Mouse (Mus musculus) T-helper 17 cell (primary cell): ENCODE results near the gene Cdk6.
"Not testable (repeated sequence)": the region's sequence is repeated elsewhere in the genome, so short reads cannot be mapped to it uniquely, and the experiment has no call there.

Experiments used
- in situ Hi-C, 2 experiments: fragments of 300-600 bp; cut with MboI, MseI; formaldehyde crosslinking; loops; 1 replicate in 1 of 2; 2 replicates in 1 of 2; pipeline ENCODE4 v1.15.1; 2025; ENCODE audit warnings: high pct_unique_total_duplicates in 2 of 2

Gene Cdk6

DNA sequence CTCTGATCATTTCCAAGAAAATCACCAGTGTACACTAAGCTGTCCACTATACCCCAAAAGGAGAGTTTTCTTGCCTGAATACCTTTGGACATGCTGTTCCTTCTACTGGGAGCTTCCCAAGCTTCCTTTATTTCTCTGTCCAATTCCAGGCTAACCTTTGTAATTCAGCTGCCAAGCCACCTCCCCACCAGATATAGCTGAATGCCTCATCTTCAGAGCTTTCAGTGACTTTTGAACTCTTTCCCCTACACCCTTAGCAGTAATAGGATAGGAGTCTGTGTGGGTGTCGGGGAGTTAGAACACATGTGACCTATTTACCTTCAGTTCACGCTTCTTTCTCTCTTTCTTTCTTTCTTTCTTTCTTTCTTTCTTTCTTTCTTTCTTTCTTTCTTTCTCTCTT, 34.9 kb downstream of the Cdk6 start:
- in situ Hi-C loops = no loop called here

DNA sequence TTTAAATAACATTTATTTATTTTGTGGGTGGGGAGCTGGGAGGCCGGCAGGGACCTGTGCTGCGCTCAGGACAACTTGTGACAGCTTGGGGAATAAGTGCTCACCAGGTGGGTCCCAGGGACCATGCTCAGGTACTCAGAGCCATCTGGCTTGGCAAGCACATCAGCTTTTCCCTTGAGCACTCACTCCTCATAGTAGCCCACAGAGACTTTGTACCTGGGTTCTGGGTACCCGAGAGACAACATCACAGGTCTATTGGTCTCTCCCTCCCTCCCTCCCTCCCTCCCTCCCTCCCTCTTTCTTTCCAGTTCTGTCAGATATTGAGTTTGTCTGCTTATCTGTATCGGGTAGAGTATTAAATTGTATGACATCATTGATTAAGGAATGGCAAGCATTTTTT, 38.0 kb downstream of the Cdk6 start:
- in situ Hi-C loops = no loop called here

DNA sequence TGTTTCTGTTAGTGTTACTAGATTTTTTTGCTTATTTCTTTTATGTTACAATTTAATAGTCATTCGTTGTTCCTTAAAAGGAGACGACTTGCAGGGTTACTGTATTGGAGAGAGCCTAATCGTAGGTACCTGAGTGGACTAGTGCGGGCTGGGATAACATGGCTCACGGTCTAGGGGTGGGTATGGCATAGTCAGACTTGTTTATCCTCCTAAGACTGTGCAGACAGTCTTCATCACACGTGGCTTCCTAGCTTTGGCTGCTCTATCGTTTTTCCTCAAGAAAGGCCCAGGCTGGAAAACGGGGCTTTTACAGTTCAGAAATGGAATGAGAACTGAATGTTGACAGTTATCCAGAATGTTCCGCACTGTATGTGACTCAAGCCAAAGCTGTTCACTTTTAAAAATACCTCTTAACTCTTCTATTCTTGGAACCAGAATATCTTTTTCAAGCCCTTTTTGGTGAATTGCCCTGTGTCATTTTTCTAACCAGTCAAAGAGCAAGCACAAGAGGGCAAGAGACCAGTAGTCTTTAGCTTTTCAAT, 39.5 kb downstream of the Cdk6 start:
- in situ Hi-C loops = no loop called here

DNA sequence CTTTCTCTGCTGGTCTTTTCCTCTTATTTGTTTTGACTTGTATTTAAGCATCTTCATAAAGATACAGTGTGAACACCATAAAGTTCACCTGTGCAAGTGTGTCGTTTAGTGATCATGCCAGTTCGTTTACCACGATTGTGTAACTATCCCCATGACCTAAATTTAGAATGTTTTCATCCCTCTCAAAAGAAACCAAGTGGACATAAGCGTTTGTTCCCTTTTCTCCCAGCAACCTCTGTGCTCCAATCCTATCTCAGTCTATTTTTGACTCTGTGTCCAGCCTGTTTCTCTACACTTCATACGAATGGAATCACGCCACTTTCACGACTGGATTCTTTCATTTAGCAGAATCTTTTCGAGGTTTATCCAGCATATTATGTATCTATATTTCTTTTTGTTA, 40.5 kb downstream of the Cdk6 start:
- in situ Hi-C loops = no loop called here

DNA sequence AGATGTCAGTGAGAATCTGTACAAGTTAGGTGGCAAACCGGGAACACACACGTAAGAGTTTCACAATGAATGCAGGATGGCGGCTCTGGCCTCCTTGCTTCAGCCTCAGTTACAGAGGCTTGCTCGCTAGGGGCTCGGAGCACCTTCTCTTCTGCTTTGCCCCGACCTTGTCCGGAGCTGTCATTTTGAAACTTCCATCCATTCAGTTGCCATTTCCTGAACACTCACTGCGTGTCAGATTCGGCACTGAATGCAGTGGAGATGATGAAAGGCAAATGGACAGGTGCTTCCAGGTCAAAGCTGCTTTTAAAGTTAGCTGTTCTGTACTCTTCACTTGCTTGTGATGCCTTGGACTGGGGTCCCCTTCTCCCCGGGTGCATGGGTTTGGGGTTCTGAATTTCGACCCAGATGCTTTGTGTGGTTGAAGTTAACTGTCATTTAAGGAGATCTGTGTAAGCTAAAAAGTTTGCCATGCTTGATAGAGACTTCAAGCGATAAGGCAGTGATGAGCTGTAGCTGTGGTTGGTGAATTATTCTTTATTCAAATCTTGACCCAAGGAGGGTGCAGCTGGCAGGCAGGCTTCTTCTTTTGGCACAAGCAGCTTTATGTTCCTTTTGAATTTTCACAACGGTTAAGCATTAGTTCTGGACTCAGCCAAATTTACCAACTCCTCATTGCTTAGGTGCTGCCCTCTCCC, 41.2 kb downstream of the Cdk6 start:
- in situ Hi-C loops = no loop called here

DNA sequence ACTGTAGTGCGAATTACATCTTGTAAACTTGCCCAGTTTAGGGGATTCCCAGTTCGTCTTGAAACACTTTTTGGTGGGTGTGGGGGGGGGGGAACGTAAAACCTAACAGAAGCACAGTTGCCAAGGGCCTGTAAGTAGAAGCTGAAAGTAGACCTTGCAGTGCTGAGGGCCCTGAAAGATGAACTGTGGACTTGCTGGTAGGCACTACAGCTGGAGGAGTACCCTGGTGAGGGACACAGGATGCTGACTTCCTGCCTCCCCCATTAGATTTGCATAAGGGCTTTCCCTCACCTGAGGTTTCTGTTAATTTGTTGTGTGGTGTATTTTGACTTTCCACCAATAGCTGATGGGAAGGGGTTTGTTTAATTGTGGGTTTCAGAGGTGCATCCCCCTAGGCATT, 42.3 kb downstream of the Cdk6 start:
- in situ Hi-C loops = no loop called here

DNA sequence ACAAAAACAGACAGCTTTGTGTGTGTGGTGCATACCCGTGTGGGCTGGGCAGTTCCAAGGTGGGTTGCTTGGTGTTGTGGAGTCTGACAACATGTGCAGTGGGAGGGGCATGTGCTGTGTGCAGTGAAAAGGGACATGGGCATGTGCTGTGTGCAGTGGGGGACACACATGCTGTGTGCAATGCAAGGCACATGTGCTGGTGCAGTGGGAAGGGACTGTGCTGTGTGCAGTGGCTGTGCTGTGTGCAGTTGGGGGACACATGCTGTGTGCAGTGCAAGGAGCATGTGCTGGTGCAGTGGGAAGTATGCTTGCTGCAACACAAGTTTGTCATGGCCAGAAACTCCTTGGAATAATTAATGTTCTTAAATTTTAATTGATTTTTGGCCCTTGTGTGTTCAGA, 43.8 kb downstream of the Cdk6 start:
- in situ Hi-C loops = no loop called here

DNA sequence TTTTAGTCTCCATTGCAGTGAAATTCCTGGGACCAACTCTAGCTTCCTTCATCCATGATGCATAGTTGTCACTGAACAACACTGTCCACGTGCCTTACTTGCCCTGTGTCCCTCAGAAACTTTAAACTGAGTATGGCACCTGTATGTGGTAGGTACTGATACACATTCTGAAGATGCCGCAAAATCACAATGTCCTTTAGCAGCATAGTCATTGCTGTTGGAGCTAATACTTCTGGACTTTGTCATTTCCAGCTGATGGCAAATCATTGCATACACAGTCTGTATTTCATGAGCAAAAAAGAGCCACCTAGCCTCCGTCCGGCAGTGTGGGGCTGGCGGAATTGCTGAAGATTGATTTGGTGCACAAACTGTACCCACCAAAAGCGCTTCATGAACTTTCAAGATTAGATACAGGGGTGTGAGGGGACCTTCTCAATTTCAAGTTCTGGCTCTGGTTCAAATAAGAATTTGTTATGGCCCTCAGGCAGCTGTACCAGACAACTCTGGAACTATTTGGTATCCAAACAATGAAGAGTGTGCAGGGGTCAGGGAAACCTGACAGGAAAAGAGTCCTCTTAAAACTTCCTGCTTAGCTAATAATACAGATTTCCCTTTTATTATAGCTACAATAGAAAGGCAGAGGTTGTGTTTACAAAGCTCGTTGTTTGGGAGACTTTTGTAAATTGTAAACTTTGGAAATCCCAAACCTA, 44.9 kb downstream of the Cdk6 start:
- in situ Hi-C loops = no loop called here

DNA sequence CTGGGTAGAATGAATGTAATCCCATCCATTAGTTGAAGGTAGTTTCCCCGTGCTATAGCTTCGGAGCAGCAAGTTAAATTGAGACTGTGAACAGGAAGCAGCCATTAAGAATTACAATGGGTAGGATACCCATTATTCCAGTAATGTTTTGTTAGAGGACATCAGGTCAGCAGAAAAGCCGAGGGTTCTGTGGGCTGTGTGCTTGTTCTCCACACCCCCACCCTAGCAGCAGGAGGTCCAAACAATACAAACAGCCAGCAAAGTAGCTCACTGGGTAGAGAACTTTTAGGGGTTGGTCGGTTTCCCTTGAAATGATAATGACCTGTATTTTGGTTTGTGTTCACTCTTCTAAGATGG, 45.4 kb downstream of the Cdk6 start:
- in situ Hi-C loops = no loop called here

DNA sequence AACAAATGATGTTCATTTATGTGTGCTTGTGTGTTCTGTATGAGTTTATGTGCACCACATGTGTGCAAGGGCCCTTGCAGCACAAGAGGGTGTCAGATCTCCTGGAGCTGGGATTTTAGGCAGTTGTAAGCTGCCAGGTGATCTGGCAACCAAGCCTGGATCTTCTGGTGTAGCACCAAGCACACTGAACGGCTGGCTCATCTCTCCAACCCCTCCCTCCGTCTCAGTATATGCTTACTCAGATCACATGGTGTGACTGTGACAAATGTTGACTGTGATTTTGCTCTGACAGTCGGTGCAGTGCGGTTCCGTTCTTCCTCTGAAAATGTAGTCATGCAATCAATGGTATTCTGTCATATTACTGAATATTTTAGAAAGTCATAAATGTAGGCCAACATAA, 45.9 kb downstream of the Cdk6 start:
- in situ Hi-C loops = no loop called here

DNA sequence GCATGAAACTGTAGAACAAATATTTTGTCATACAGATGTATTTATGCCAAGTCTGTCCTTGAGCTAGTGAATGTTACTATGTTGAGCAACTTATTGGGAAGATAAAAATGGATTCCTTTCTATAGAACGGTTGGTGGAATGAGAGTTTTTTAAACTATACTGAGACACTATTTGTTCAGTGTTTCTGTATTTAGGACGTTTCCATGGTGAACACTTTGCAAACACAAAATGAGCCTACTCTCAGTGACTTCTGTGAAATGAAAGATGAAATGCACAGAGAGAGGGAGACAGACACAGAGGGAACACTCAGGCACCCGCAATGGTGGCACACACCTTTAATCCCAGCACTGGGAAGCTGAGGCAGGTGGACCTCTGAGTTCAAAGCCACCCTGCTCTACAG, 51.6 kb downstream of the Cdk6 start:
- in situ Hi-C loops = no loop called here

DNA sequence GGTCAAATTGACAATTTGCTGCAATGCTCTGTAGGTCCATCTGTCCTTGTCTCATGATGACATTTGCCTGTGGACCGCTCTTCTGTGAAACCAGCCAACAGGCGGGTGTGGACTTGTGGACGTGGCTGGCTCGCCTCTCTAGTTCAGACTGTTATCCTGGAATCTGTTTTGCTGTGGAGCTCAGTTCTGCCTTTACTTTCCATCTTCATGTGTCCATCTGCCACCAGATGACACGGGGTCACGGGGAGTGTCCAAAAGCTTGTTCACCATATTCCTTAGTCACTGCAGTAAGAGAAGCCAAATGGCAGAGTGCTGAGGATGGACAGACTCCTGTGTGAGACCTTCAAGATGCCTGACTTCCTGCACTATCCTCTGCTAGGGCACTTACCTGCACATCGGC, 52.9 kb downstream of the Cdk6 start:
- in situ Hi-C loops = no loop called here

DNA sequence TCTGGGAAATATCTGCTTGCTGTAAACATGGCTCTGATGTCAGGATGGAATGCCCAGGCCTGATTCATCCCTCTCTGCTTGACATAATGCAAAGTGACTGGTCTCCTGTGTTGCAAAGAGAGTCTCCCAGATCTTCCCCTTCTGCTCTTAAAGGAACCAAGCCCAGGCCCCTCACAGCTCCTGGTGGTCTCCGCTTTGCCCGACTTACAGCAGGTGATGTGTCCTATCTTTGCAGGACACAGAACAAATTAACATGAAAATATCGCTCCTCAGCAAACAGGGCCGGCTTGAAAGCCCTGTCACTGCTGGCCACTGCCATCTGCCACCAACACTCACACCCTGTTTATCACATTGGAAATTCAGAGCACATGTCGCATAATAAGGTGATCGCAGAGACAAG, 53.7 kb downstream of the Cdk6 start:
- in situ Hi-C loops = no loop called here

DNA sequence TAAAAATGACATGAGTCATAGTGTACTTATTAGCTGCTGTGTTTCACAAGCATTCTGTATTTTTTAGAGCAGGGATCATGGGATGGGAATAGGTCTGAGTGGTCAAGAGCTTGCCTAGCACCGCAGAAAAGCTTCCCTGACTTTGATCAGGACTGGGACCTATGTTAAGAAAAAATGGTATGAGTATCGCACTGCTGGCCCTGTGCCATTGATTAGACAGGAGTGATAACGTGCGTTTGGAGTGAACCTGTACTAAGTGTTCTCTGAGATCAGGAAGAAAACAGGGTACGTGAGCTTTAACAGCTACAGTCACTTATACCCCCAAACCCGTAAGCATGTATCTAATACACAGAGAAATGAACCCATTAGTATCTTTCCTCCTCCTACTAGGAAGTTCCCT, 54.9 kb downstream of the Cdk6 start:
- in situ Hi-C loops = no loop called here

DNA sequence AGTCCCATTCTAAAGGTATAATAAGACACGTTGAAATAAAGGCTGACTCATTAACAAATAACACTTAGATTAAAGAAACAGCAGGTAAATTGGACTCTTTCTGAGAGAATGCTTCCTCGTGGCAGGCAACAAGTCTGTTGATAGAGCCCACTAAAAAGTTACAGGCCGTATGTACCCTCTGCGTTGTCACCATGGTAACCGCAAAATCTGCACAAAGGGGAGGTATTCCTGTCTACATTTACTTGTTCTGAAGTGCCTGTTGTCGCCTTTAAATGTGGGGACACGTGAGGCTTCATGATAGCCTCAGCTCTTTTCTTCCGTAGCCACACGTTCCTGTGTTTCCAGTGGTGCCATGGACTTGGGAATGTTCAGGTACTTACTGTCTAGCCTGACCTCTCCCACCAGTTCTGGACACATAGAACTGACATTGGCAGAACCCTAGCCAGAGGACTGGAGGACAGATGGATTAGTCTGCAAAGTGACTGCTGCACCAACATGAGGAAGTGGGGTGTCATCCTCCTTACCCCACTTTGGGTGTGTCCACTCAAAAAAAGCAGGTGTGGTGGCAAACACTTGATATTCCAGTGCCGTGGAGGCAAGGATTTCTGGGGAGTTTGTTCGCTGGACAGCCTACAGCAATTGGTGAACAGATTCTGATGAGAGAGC, 55.8 kb downstream of the Cdk6 start:
- in situ Hi-C loops = no loop called here

DNA sequence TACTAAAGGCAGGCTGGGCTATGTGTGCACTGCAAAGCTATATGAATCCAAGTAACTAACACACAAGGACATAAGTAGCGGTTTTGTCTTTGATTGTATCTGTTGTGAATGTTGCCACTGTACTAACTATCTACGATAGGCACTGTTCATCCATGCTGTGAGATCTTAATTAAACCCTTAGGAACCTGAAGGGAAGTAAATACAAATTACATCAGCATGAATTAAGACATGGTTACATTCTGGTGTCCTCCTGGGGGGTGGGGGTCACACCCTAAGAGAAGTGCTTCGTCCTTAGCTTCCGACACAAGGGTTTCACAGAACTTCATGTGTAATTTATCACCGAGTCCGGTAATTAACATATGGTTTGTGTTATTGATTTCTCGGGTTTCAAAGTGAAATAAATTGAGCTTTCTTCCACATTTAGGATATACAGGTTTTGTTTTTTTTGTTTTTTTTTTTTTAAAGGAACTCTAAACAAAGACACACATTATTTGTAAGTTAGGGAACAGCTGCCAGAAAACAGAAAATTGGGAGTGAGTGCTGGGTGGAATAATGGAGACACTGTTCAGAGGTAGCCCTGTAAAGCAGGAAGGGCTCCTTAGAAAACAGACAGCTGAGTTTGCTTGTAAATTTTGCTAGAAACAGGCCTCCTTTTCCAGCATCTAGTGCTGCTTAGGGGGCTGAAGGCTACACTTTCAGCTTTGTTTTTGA, 58.7 kb downstream of the Cdk6 start:
- in situ Hi-C loops = no loop called here

DNA sequence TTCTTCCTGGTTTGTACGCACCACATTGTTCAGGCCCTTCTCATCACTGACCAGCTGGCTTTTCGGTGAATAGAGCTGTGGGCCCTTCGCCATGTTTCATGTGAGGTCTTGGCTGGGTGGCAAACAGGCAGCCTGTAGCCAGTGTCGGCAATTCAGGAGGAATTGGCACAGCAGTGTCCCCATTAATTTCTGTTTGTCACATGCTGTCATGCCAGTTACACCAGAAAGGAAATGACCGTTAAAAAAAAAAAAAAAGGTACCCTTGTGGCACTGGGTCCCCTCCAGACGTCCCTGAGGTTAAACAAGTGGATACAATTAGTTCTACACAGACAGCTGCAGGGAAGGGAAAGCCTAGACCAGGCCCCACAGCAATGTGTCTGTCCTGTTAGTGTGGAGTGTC, 63.8 kb downstream of the Cdk6 start:
- in situ Hi-C loops = no loop called here

DNA sequence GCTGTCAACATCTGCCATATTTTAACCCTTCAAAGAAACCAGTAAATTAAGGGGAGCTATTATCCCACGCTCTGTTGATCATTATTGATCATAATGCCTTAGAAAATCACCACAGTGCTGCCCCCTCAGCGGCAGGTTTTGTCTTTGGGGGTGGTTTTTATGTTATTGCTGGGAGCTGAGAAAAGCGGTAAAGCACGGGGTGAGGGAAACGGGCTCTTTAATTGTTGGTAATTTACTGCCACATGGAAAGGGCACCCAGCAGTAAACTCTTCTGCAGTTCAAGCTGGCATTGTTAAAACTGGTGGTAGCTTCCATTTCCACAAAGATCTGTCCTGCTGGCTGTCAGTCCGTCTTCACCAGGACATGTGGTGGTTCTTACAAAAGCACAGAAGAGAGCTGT, 64.2 kb downstream of the Cdk6 start:
- in situ Hi-C loops = no loop called here

DNA sequence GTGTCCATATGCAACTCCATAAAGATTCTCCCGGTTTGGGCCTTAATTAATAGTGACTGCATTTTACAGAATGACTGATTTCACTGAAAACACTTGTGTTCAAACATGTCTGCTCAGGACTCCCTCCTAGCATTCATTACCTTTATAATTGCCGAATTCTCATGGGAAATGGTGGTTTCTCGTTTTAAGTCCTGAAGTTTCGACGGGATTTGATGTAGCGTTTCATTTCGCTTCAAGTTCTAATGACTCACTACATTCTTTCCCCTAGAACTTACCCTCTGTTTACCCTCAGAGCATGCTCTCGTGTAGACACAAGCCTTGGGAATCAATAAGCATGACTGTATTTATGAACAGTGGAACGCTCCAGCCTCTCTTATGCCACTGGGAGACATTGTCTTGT, 66.6 kb downstream of the Cdk6 start:
- in situ Hi-C loops = no loop called here

DNA sequence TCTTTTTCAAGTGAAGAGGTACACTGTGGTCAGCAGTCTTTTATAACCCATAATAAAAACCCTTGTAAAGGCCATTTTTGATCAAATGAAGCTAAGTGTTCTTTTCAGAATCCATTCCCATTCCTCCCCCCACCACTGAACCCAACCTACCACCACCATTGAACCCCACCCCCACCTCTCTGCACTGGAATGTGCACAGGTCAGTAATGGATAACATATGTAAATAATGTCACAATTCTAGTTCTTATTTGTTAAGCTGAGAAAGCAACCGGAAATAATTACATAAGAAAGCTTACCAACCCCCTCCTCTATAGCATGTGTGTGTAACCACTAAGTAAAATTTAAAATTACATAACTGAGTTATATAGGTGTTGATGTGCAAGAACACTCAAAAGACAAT, 76.9 kb downstream of the Cdk6 start:
- in situ Hi-C loops = not testable (repeated sequence)

DNA sequence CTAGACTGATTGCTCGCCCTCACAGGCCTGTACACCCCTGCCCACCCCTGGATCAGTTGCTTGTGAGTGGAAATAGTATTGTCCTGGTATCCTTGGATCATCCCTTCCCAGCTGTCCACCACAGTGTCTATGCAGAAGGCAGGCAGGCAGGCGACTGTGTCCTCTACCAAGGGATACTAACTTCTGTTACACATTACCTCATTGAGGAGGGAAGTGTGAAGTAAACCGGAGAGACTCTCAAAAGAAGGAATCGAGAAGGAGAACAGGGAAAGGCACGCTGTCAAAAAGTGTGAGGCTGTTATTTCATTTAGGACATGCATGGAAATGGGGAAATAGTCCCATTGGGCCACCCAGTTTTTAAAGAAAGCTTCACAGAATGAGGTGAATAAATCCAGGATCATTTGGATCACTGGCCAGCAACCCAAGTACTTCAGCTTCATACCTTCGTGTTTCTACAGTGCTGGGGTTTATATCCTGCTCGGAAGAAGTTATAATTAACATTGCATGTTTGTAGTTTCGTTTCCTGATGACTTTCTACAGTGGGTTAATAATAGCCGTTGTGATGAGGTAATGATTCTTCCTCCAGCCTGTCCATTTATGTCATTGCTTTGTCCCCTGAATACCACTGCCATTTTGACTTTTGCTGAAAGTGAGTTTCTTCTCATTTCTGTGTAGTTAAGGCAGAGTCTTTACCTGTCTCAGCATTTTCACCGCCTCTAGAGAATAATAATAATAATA, 79.0 kb downstream of the Cdk6 start:
- in situ Hi-C loops = no loop called here

DNA sequence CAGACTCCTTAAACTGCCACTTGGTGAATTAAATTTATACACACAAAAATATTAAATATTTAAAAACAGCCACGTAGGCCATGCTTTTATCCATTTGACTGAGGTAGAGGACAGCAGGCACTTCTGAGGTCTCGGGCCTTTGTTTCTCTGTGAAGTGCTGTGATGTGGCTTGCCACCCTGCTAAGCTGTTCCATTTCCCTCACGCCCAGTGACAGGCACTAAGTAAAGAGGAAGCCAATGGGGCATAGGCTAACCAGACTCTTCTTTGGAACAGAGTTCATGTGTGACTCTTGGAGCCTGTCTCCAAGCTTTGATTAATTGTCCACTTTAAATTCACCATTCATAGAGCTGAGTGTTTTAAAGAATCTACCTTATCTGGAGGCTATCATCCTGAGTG, 79.5 kb downstream of the Cdk6 start:
- in situ Hi-C loops = no loop called here
